ENCODE assay signal across 9 mouse cellular contexts in the genomic region with DNA sequence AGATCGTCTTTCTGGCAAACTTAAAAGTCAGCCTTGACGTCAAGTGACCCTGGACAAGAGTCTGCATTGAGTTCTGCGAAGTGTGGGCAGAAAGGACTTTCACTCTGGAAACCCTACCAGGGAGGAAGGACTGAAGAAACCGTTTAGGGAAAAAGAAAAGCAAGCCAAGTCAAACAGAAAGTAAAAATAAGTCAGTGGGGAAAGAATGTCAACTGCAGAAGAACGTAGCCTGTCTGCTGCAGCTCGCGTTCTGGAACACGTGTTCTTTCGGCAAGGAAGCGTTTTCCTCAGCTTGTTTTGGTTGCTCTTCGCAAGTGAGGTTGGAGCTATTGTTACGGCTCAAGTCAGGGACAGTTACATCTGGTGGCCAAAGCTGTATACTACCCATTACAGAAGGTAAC.
DNase-seq lines count a peak whose midpoint lies in the region; ATAC-seq lines count a peak whose summit lies in the region.
"Had no signal": no experiment of that assay in that cellular context is flagged by ENCODE, and none has a peak within 500 bp of the region (broad histone marks: within the 10 kb centered on the region; RNA-seq: fewer than 3 reads in every experiment).

No protein-coding gene starts in this region.

- peak; percentile 36; the same call in 1 of the 2 replicates for ATAC-seq in limb, embryonic 13.5 days (ENCODE audit: low FRiP score, low read depth)
- 0 out of 2 replicates have a peak, but pooled peaks have one; percentile 33 for ATAC-seq in heart, embryonic 12.5 days (ENCODE audit: insufficient number of reproducible peaks, low FRiP score)
- no peak for ATAC-seq in midbrain, embryonic 14.5 days (ENCODE audit: low FRiP score, low TSS enrichment)

- 60% methylated on average over 12 of the region's 12 CpGs for WGBS in limb, embryonic 13.5 days
- 79% methylated on average over 12 of the region's 12 CpGs for WGBS in limb, embryonic 10.5 days
- WGBS in heart, embryonic 12.5 days = 52% methylated on average over 12 of the region's 12 CpGs
- WGBS in midbrain, embryonic 14.5 days = 89% methylated on average over 12 of the region's 12 CpGs

- H3K9me3 ChIP-seq in limb, embryonic 13.5 days = no peaks in the 10 kb centered on the region
- no peaks in the 10 kb centered on the region for H3K9me3 ChIP-seq in limb, embryonic 10.5 days (replicated peaks)
- no peaks in the 10 kb centered on the region for H3K9me3 ChIP-seq in heart, embryonic 12.5 days (replicated peaks)
- no peaks in the 10 kb centered on the region for H3K9me3 ChIP-seq in midbrain, embryonic 14.5 days (ENCODE audit: control insufficient read depth, low read length)
- H3K9me3 ChIP-seq: limb, embryonic 12.5 days had no signal

- H3K4me1 ChIP-seq in limb, embryonic 13.5 days = peaks cover 5% of the 10 kb centered on the region; the same call in 1 of the 2 replicates
- no peaks in the 10 kb centered on the region for H3K4me1 ChIP-seq in limb, embryonic 10.5 days
- H3K4me1 ChIP-seq in heart, embryonic 12.5 days (replicated peaks) = peaks cover 3% of the 10 kb centered on the region; the same call in 1 of the 2 replicates
- H3K4me1 ChIP-seq in midbrain, embryonic 14.5 days (ENCODE audit: control insufficient read depth, insufficient read depth, low read length) = no peaks in the 10 kb centered on the region

- DNase-seq in limb, embryonic 10.5 days (ENCODE audit: low spot score) = no peak
- peak; percentile 48 for DNase-seq in adrenal gland, postnatal 10 days
- DNase-seq in kidney, postnatal 14 days = peak; percentile 49
- peak; percentile 15 to 23 for DNase-seq in natural killer cell, adult 2 months (ENCODE audit: low spot score in 2 of 2)
- no peak for DNase-seq in midbrain, embryonic 14.5 days
- DNase-seq in cerebellum, postnatal 25 days = no peak

- H3K9ac ChIP-seq in limb, embryonic 13.5 days = no peak overlapping the region
- H3K9ac ChIP-seq in heart, embryonic 12.5 days = no peak overlapping the region
- H3K9ac ChIP-seq in midbrain, embryonic 14.5 days (replicated peaks; ENCODE audit: low read length) = no peak overlapping the region
- H3K9ac ChIP-seq: limb, embryonic 12.5 days had no signal

- no peaks in the 10 kb centered on the region for H3K36me3 ChIP-seq in limb, embryonic 13.5 days
- no peaks in the 10 kb centered on the region for H3K36me3 ChIP-seq in limb, embryonic 10.5 days
- no peaks in the 10 kb centered on the region for H3K36me3 ChIP-seq in heart, embryonic 12.5 days
- H3K36me3 ChIP-seq in midbrain, embryonic 14.5 days (ENCODE audit: control insufficient read depth, insufficient read depth, low read length) = no peaks in the 10 kb centered on the region
- H3K36me3 ChIP-seq: limb, embryonic 12.5 days had no signal

- peak overlapping the region; percentile 10; the same call in 1 of the 2 replicates for H3K4me3 ChIP-seq in limb, embryonic 13.5 days
- no peak overlapping the region for H3K4me3 ChIP-seq in limb, embryonic 10.5 days
- no peak overlapping the region; the same call in 1 of the 2 replicates for H3K4me3 ChIP-seq in heart, embryonic 12.5 days
- no peak overlapping the region for H3K4me3 ChIP-seq in midbrain, embryonic 14.5 days (replicated peaks; ENCODE audit: low read depth, low read length)
- H3K4me3 ChIP-seq: limb, embryonic 12.5 days had no signal

- H3K4me2 ChIP-seq in limb, embryonic 13.5 days (replicated peaks) = peak overlapping the region; percentile 38
- H3K4me2 ChIP-seq in heart, embryonic 12.5 days = peak overlapping the region; percentile 17
- no peak overlapping the region for H3K4me2 ChIP-seq in midbrain, embryonic 14.5 days (ENCODE audit: low read length)
- H3K4me2 ChIP-seq: limb, embryonic 12.5 days had no signal

- H3K27me3 ChIP-seq in limb, embryonic 13.5 days = no peaks in the 10 kb centered on the region
- no peaks in the 10 kb centered on the region for H3K27me3 ChIP-seq in limb, embryonic 10.5 days (ENCODE audit: low read depth, poor library complexity, severe bottlenecking)
- H3K27me3 ChIP-seq in heart, embryonic 12.5 days (replicated peaks) = no peaks in the 10 kb centered on the region
- H3K27me3 ChIP-seq in midbrain, embryonic 14.5 days (ENCODE audit: control insufficient read depth, insufficient read depth, low read length) = no peaks in the 10 kb centered on the region
- H3K27me3 ChIP-seq: limb, embryonic 12.5 days had no signal

- 0 out of 2 replicates have a peak overlapping the region, but pooled peaks have one; percentile 34 for H3K27ac ChIP-seq in limb, embryonic 13.5 days
- H3K27ac ChIP-seq in limb, embryonic 10.5 days = no peak overlapping the region
- peak overlapping the region; percentile 51; the same call in 1 of the 2 replicates for H3K27ac ChIP-seq in heart, embryonic 12.5 days (ENCODE audit: poor library complexity, severe bottlenecking)
- no peak overlapping the region for H3K27ac ChIP-seq in midbrain, embryonic 14.5 days (replicated peaks; ENCODE audit: low read depth, low read length)
- H3K27ac ChIP-seq: limb, embryonic 12.5 days had no signal

Comparison
In these comparisons a context has a peak if more than half of its experiments do, and no peak if none do; other contexts are left out.
1. H3K27ac ChIP-seq: peak in limb, embryonic 13.5 days (single experiment) and heart, embryonic 12.5 days (single experiment); none in limb, embryonic 10.5 days (single experiment) and midbrain, embryonic 14.5 days (single experiment).
2. DNase-seq: peak in adrenal gland, postnatal 10 days (single experiment), kidney, postnatal 14 days (single experiment) and natural killer cell, adult 2 months (2 of 2); none in limb, embryonic 10.5 days (single experiment), midbrain, embryonic 14.5 days (single experiment) and cerebellum, postnatal 25 days (0 of 2).